Mouse (Mus musculus) ES-Bruce4 (cell line): ENCODE measurements around the gene 3110082I17Rik.

Experiments
- CTCF ChIP-seq: IDR thresholded peaks from one replicate; pipeline ENCODE4 v1.8.1; 2011; ENCODE audit warnings: low read depth, low read length
- EP300 ChIP-seq: IDR thresholded peaks from 2 replicates; pipeline ENCODE4 v1.6.1; 2011; ENCODE audit warnings: low read depth, low read length; ENCODE audit not compliant: insufficient read depth
- POLR2A ChIP-seq: IDR thresholded peaks from one replicate; pipeline ENCODE4 v1.8.1; 2011; ENCODE audit warnings: low read length; ENCODE audit not compliant: insufficient read depth

DNA sequence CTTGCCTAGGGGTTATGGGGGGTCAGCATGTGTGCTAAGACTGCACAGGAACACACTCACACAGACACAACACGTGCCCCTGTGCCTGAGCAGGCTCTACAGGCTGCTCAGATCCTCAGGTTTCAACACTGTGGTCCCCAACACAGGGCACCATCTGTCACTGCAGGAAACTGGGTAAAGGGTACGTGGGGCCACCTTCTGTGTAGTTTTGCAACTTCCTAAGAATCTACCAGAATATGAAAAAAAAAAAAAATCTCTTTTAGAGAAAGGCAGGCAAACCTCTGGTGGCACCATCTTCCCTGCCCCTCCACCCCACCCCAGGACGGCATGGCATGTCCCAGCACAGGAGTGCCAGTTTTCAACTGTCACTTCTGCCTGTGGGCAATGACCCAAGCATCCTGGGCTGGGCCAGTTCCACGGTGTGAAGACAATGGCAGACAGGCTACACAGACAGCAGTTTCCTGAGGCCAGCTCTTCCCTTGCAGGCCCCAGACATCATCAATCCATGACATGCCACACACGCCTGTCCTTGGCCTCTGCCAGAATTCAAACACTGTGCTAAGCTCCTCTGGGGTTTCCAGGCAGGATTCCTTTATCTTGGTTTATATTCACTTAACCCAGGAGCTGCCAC, 11.1 kb downstream of the 3110082I17Rik start:
- TF ChIP-seq POLR2A (no peak), CTCF (no peak), EP300 (no peak)
